Mouse (Mus musculus): Measurements from ENCODE around the gene Sprtn. TPM values are rescaled to one million over a fixed set of nuclear protein-coding genes. Genes with fewer than 3 reads are reported as not detected.

Gene Sprtn
- polyA plus RNA-seq, 2 experiments = 11.3 to 16.5 TPM

DNA sequence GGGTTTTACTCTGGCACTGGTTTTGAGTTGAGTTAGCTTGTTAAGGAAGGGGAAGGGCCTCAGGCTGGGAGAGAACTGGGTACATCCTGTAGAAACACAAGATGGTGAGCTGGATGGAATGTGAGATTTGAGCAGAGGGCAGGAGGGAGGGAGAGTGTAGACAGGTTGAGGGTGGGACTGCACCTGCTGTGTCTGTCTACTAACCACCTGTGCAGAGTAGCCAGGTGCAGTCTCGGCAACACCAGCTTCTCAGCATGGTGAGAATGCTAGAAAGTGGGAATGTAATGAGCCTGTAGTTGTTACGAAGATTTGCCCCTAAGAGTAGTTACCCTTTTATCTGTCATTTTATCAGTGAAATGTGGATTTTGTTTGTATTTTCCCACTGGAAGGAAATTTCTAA lies 7.8 kb downstream of the Sprtn start:
- 74% methylated on average over 2 of the region's 2 CpGs for WGBS
- Histone ChIP-seq H3K9ac (ENCODE audit: low read depth, low read length, severe bottlenecking) (no peak overlapping the region), H3K4me3 (replicated peaks; ENCODE audit: low read length) (no peak overlapping the region), H3K9me3 (ENCODE audit: control insufficient read depth, low read length) (no peaks in the 10 kb centered on the region), H3K4me1 (ENCODE audit: control insufficient read depth, insufficient read depth, low read length) (no peaks in the 10 kb centered on the region), H3K4me2 (replicated peaks; ENCODE audit: low read depth, low read length, severe bottlenecking) (no peak overlapping the region), H3K27me3 (ENCODE audit: control insufficient read depth, insufficient read depth, low read length) (no peaks in the 10 kb centered on the region), H3K27ac (replicated peaks; ENCODE audit: low read depth, low read length) (no peak overlapping the region), H3K36me3 (ENCODE audit: control insufficient read depth, insufficient read depth, low read length) (peaks cover 83% of the 10 kb centered on the region)
- ATAC-seq (ENCODE audit: low FRiP score, low read depth) (no peak), DNase-seq (ENCODE audit: low spot score) (no peak)
- no peak for TF ChIP-seq POLR2A (IDR thresholded peaks at IDR 0.05; ENCODE audit: borderline replicate concordance, extremely low read depth, insufficient read depth, insufficient read length)

- Histone ChIP-seq H3K4me2 (replicated peaks; ENCODE audit: low read depth, low read length, severe bottlenecking) (no peak overlapping the region), H3K9ac (ENCODE audit: low read depth, low read length, severe bottlenecking) (no peak overlapping the region), H3K36me3 (ENCODE audit: control insufficient read depth, insufficient read depth, low read length) (peaks cover 88% of the 10 kb centered on the region), H3K27ac (replicated peaks; ENCODE audit: low read depth, low read length) (no peak overlapping the region), H3K27me3 (ENCODE audit: control insufficient read depth, insufficient read depth, low read length) (no peaks in the 10 kb centered on the region), H3K4me3 (replicated peaks; ENCODE audit: low read length) (no peak overlapping the region), H3K4me1 (ENCODE audit: control insufficient read depth, insufficient read depth, low read length) (no peaks in the 10 kb centered on the region), H3K9me3 (ENCODE audit: control insufficient read depth, low read length) (no peaks in the 10 kb centered on the region)
- ATAC-seq (ENCODE audit: low FRiP score, low read depth) (no peak), DNase-seq (ENCODE audit: low spot score) (no peak)
- no peak for TF ChIP-seq POLR2A (IDR thresholded peaks at IDR 0.05; ENCODE audit: borderline replicate concordance, extremely low read depth, insufficient read depth, insufficient read length)
- 91% methylated on average over 16 of the region's 16 CpGs for WGBS
Observed at GRCm38 (mm10) chr8:124909936-124910335, 12.2 kb downstream of the Sprtn start.

GRCm38 (mm10) chr8:124910349-124910748 lies 12.7 kb downstream of the Sprtn start:
- WGBS = 86% methylated on average over 10 of the region's 10 CpGs
- DNase-seq (ENCODE audit: low spot score) = no peak
- Histone ChIP-seq H3K4me1 (ENCODE audit: control insufficient read depth, insufficient read depth, low read length) (no peaks in the 10 kb centered on the region), H3K4me3 (replicated peaks; ENCODE audit: low read length) (no peak overlapping the region), H3K27ac (replicated peaks; ENCODE audit: low read depth, low read length) (no peak overlapping the region), H3K9ac (ENCODE audit: low read depth, low read length, severe bottlenecking) (no peak overlapping the region), H3K9me3 (ENCODE audit: control insufficient read depth, low read length) (no peaks in the 10 kb centered on the region), H3K36me3 (ENCODE audit: control insufficient read depth, insufficient read depth, low read length) (peaks cover 89% of the 10 kb centered on the region), H3K27me3 (ENCODE audit: control insufficient read depth, insufficient read depth, low read length) (no peaks in the 10 kb centered on the region), H3K4me2 (replicated peaks; ENCODE audit: low read depth, low read length, severe bottlenecking) (no peak overlapping the region)
- TF ChIP-seq POLR2A (IDR thresholded peaks at IDR 0.05; ENCODE audit: borderline replicate concordance, extremely low read depth, insufficient read depth, insufficient read length) = no peak
- ATAC-seq (ENCODE audit: low FRiP score, low read depth) = no peak

GRCm38 (mm10) chr8:124911938-124912872 lies 14.5 kb downstream of the Sprtn start:
- no peak overlapping the region for H3K4me2 ChIP-seq (replicated peaks; ENCODE audit: low read depth, low read length, severe bottlenecking)
- no peaks in the 10 kb centered on the region for H3K27me3 ChIP-seq (ENCODE audit: control insufficient read depth, insufficient read depth, low read length)
- H3K9ac ChIP-seq (ENCODE audit: low read depth, low read length, severe bottlenecking) = no peak overlapping the region
- TF ChIP-seq POLR2A (IDR thresholded peaks at IDR 0.05; ENCODE audit: borderline replicate concordance, extremely low read depth, insufficient read depth, insufficient read length) = no peak
- DNase-seq (ENCODE audit: low spot score) (no peak), ATAC-seq (ENCODE audit: low FRiP score, low read depth) (no peak)
- peaks cover 77% of the 10 kb centered on the region for H3K36me3 ChIP-seq (ENCODE audit: control insufficient read depth, insufficient read depth, low read length)
- 77% methylated on average over 17 of the region's 17 CpGs for WGBS
- H3K9me3 ChIP-seq (ENCODE audit: control insufficient read depth, low read length) = no peaks in the 10 kb centered on the region
- H3K4me1 ChIP-seq (ENCODE audit: control insufficient read depth, insufficient read depth, low read length) = no peaks in the 10 kb centered on the region
- H3K4me3 ChIP-seq (replicated peaks; ENCODE audit: low read length) = no peak overlapping the region
- H3K27ac ChIP-seq (replicated peaks; ENCODE audit: low read depth, low read length) = no peak overlapping the region

- no peak overlapping the region for H3K4me3 ChIP-seq (replicated peaks; ENCODE audit: low read length)
- H3K36me3 ChIP-seq (ENCODE audit: control insufficient read depth, insufficient read depth, low read length) = peaks cover 64% of the 10 kb centered on the region
- H3K4me1 ChIP-seq (ENCODE audit: control insufficient read depth, insufficient read depth, low read length) = no peaks in the 10 kb centered on the region
- H3K27ac ChIP-seq (replicated peaks; ENCODE audit: low read depth, low read length) = no peak overlapping the region
- WGBS = 94% methylated on average over 5 of the region's 5 CpGs
- no peak for ATAC-seq (ENCODE audit: low FRiP score, low read depth)
- H3K4me2 ChIP-seq (replicated peaks; ENCODE audit: low read depth, low read length, severe bottlenecking) = no peak overlapping the region
- H3K9me3 ChIP-seq (ENCODE audit: control insufficient read depth, low read length) = no peaks in the 10 kb centered on the region
- no peaks in the 10 kb centered on the region for H3K27me3 ChIP-seq (ENCODE audit: control insufficient read depth, insufficient read depth, low read length)
- DNase-seq (ENCODE audit: low spot score) = no peak
- TF ChIP-seq POLR2A (IDR thresholded peaks at IDR 0.05; ENCODE audit: borderline replicate concordance, extremely low read depth, insufficient read depth, insufficient read length) = no peak
- H3K9ac ChIP-seq (ENCODE audit: low read depth, low read length, severe bottlenecking) = no peak overlapping the region
Observed at GRCm38 (mm10) chr8:124914061-124914460, 16.4 kb downstream of the Sprtn start.
